Mouse (Mus musculus) midbrain, embryonic 13.5 days (tissue): ENCODE data around the gene Birc2. TPM values are rescaled to one million over a fixed set of nuclear protein-coding genes. Genes with fewer than 3 reads are reported as not detected.
A peak's percentile ranks its signal among the peaks of the same experiment; 100 is the strongest.

Experiments used
- ATAC-seq: fragments of 200-750 bp; cut with Nextera tagmentation; 2 replicates; pipeline ENCODE4 v1.8.0; 2017; ENCODE audit warnings: mild to moderate bottlenecking, moderate TSS enrichment, moderate library complexity
- H3K27ac ChIP-seq: fragments of 300-500 bp; sonication (generic); 2 replicates; pipeline ENCODE4 v1.5.1; 2015; ENCODE audit warnings: inconsistent platforms, mild to moderate bottlenecking, moderate library complexity
- H3K27me3 ChIP-seq: fragments of 300-500 bp; sonication (generic); 2 replicates; pipeline ENCODE4 v1.6.1; 2015; ENCODE audit warnings: mild to moderate bottlenecking, inconsistent platforms
- H3K36me3 ChIP-seq: fragments of 300-500 bp; sonication (generic); 2 replicates; pipeline ENCODE4 v1.6.1; 2015; ENCODE audit warnings: mild to moderate bottlenecking, inconsistent platforms
- H3K4me1 ChIP-seq: fragments of 300-500 bp; sonication (generic); replicated peaks from 2 replicates; pipeline ENCODE4 v1.6.1; 2015; ENCODE audit warnings: inconsistent platforms
- H3K4me2 ChIP-seq: fragments of 300-500 bp; sonication (generic); replicated peaks from 2 replicates; pipeline ENCODE4 v1.6.1; 2015; ENCODE audit warnings: moderate library complexity, mild to moderate bottlenecking, inconsistent platforms
- H3K4me3 ChIP-seq: fragments of 300-500 bp; sonication (generic); replicated peaks from 2 replicates; pipeline ENCODE4 v1.5.1; 2015; ENCODE audit warnings: mild to moderate bottlenecking, inconsistent platforms
- H3K9ac ChIP-seq: fragments of 300-500 bp; sonication (generic); replicated peaks from 2 replicates; pipeline ENCODE4 v1.6.1; 2015; ENCODE audit warnings: mild to moderate bottlenecking, inconsistent platforms
- H3K9me3 ChIP-seq: fragments of 300-500 bp; sonication (generic); 2 replicates; pipeline ENCODE4 v1.6.1; 2016; ENCODE audit warnings: mild to moderate bottlenecking, inconsistent platforms
- WGBS: fragments of 180-500 bp; shearing (Covaris S2); methylation state at CpG from one replicate; pipeline ENCODE4 v1.1.7; 2015; 5-methylcytosine and 5-hydroxymethylcytosine counted together
- polyA plus RNA-seq: library from polyadenylated mRNA; unstranded; fragments of >200 nt; fragmentation: Nextera tagmentation; extraction: Ambion mirVana; gene quantifications from 2 replicates; pipeline ENCODE4 v1.2.1, GENCODE M21; 2015

Birc2 gene
- polyA plus RNA-seq: 49.1 and 50.7 TPM in 2 replicates

GRCm38 (mm10) chr9:7836905-7837805, at the start of gene Birc2:
TSS of gene Birc2 (minus strand) at chr9:7837064.
- ATAC-seq: peak; percentile 97
- peak within 1 kb of the TSS; percentile 62 for H3K4me2 ChIP-seq
- H3K9me3 ChIP-seq: no peaks in the 10 kb centered on the region
- H3K4me1 ChIP-seq: peaks cover 38% of the 10 kb centered on the region
- peak within 1 kb of the TSS; percentile 70 for H3K4me3 ChIP-seq
- peak within 1 kb of the TSS; percentile 98 for H3K27ac ChIP-seq
- peaks cover 13% of the 10 kb centered on the region for H3K36me3 ChIP-seq
- H3K9ac ChIP-seq: peak within 1 kb of the TSS; percentile 82
- WGBS: under 1% methylated on average over 68 of the region's 68 CpGs
- H3K27me3 ChIP-seq: no peaks in the 10 kb centered on the region

- H3K4me2 ChIP-seq: no peak overlapping the region
- H3K4me3 ChIP-seq: no peak overlapping the region
- no peaks in the 10 kb centered on the region for H3K36me3 ChIP-seq
- no peaks in the 10 kb centered on the region for H3K27me3 ChIP-seq
- H3K27ac ChIP-seq: no peak overlapping the region
- WGBS: 98% methylated on average over 3 of the region's 3 CpGs
- no peaks in the 10 kb centered on the region for H3K9me3 ChIP-seq
- no peak for ATAC-seq
- no peaks in the 10 kb centered on the region for H3K4me1 ChIP-seq
- H3K9ac ChIP-seq: no peak overlapping the region
These were observed 47.5 kb upstream of the Birc2 start for GRCm38 (mm10) chr9:7884346-7884745.

GRCm38 (mm10) chr9:7882304-7882865, 45.5 kb upstream of the Birc2 start:
- Histone ChIP-seq H3K4me1 (no peaks in the 10 kb centered on the region), H3K27ac (no peak overlapping the region), H3K4me3 (no peak overlapping the region), H3K9ac (no peak overlapping the region), H3K4me2 (no peak overlapping the region), H3K36me3 (no peaks in the 10 kb centered on the region), H3K9me3 (no peaks in the 10 kb centered on the region), H3K27me3 (no peaks in the 10 kb centered on the region)
- no peak for ATAC-seq
- WGBS: 100% methylated on average over 1 of the region's 1 CpGs

GRCm38 (mm10) chr9:7873511-7874211, 36.8 kb upstream of the Birc2 start:
- no peak overlapping the region for H3K9ac ChIP-seq
- H3K27ac ChIP-seq: no peak overlapping the region
- no peak overlapping the region for H3K4me2 ChIP-seq
- H3K36me3 ChIP-seq: no peaks in the 10 kb centered on the region
- H3K4me3 ChIP-seq: no peak overlapping the region
- 94% methylated on average over 8 of the region's 8 CpGs for WGBS
- ATAC-seq: no peak
- H3K9me3 ChIP-seq: no peaks in the 10 kb centered on the region
- H3K4me1 ChIP-seq: peaks cover 7% of the 10 kb centered on the region
- H3K27me3 ChIP-seq: peaks cover 13% of the 10 kb centered on the region

DNA sequence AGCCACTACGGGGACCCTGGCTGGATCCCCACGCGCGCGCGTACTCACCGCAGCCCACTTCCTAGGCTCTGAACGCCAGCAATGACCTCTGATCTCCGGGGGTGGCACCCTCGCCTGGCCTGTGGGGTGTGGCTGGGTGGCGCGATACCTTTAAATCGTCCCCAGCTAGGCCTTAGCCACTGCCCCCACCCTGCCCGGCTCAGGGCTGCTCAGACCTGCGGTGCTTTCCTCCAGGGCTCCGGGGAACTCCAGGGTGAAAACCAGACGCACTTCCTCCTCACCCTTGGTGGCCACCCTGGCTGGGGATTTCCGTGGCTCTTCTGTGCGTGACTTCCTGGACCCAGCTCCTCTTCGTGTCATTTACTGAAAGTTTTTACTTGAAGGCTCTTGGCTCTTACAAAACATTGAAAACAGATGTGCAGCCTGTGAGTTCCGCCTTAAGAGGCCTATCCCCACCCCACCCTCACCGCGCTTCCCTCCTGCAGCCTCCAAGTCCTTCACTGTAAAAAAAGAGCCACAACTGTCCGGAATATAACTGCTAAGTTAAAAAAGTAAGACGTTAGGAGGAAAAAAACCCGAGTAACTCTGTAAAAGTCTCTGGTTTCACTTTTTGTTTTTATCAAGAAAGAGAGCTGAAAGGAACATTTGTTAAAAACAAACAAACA, 36.0 kb upstream of the Birc2 start, which contains the start of gene Birc3:
Gene Birc3, minus strand, starts transcription at position 412 of the 665 bp plus-strand sequence.
- H3K9me3 ChIP-seq: no peaks in the 10 kb centered on the region
- no peaks in the 10 kb centered on the region for H3K36me3 ChIP-seq
- peak within 1 kb of the TSS; percentile 70 for H3K4me2 ChIP-seq
- peak; percentile 84 for ATAC-seq
- H3K4me1 ChIP-seq: peaks cover 7% of the 10 kb centered on the region
- 9% methylated on average over 26 of the region's 26 CpGs for WGBS
- peaks cover 13% of the 10 kb centered on the region for H3K27me3 ChIP-seq
- H3K9ac ChIP-seq: peak within 1 kb of the TSS; percentile 60
- peak within 1 kb of the TSS; percentile 41 for H3K4me3 ChIP-seq
- H3K27ac ChIP-seq: no peak within 1 kb of the TSS

GRCm38 (mm10) chr9:7872044-7872774, 35.3 kb upstream of the Birc2 start:
- H3K27me3 ChIP-seq: peaks cover 13% of the 10 kb centered on the region
- peak overlapping the region; percentile 41 for H3K4me3 ChIP-seq
- peak; percentile 62 for ATAC-seq
- peak overlapping the region; percentile 60 for H3K9ac ChIP-seq
- H3K4me1 ChIP-seq: peaks cover 7% of the 10 kb centered on the region
- 18% methylated on average over 23 of the region's 23 CpGs for WGBS
- H3K4me2 ChIP-seq: peak overlapping the region; percentile 70
- no peaks in the 10 kb centered on the region for H3K9me3 ChIP-seq
- H3K36me3 ChIP-seq: no peaks in the 10 kb centered on the region
- no peak overlapping the region for H3K27ac ChIP-seq

GRCm38 (mm10) chr9:7871316-7872043, 34.6 kb upstream of the Birc2 start:
- Histone ChIP-seq H3K4me1 (peaks cover 7% of the 10 kb centered on the region), H3K4me3 (no peak overlapping the region), H3K36me3 (no peaks in the 10 kb centered on the region), H3K27me3 (peaks cover 13% of the 10 kb centered on the region), H3K4me2 (no peak overlapping the region), H3K27ac (no peak overlapping the region), H3K9ac (no peak overlapping the region), H3K9me3 (no peaks in the 10 kb centered on the region)
- no peak for ATAC-seq
- 62% methylated on average over 4 of the region's 4 CpGs for WGBS

DNA sequence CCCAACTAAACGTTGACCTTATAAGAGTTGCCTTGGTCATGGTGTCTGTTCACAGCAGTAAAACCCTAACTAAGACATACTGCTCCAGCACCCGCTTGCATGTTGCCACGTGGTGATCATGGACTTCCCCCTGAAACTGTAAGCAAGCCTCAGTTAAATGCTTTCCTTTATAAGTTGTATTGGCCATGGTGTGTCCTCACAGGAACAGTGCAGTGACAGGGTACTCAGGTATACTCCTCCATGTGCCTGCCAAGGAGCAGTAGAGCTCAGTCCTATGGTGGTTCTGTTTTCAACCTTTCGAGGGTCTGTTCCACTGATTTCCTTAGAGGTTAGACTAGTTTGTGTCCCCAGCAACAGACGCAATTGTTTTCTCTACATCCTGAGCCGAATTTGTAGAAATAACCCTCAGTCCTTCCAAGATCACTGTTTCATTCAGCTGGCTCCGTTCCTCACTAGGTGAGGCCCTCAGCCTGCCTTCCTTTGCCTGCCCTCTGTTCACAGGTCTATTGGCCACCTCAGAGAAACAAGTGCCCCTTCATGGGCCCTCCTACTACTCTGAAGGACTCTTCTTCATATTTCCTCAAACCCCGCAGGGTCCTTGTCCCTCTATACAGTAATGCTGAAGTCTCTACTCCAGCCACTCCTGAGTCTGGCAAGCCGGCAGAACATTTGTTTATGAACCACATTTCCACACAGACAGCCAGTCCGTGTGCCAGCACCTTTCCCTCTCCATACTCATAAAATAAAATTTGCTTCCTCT, 33.9 kb upstream of the Birc2 start:
- no peak overlapping the region for H3K4me3 ChIP-seq
- H3K27ac ChIP-seq: no peak overlapping the region
- H3K27me3 ChIP-seq: peaks cover 13% of the 10 kb centered on the region
- no peak for ATAC-seq
- no peak overlapping the region for H3K9ac ChIP-seq
- 95% methylated on average over 10 of the region's 10 CpGs for WGBS
- H3K4me1 ChIP-seq: peaks cover 7% of the 10 kb centered on the region
- H3K4me2 ChIP-seq: no peak overlapping the region
- H3K36me3 ChIP-seq: no peaks in the 10 kb centered on the region
- H3K9me3 ChIP-seq: no peaks in the 10 kb centered on the region

DNA sequence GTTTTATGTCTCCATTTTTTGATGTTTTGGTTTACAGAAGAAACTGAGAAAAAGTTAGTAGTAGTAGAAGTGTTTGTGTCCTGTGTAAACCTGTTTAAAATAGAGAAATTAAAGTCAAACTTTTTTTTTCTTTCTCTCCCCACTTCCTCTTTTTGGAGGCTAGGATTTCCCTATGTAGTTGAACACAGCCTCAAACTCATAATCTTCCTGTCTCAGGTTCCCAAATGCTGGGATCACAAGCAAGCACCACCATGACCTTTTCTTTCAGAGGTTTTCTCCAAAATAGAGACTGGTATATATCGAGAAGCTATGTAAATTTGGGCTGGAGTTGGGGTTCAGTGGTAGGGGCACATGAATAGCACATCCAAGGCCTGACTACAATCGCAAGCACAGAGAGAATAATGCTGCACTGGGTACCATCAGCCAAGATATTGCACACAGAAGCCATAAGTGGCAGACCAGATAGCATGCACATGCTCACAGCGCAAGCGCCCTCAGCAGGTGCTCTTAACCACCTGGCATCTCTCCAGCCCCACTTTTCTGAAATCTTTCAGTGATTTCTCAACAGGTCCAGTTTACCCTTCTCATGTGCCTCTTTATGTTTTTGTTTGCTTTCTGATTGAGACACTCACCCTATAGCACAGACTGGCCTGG, 32.1 kb upstream of the Birc2 start:
- WGBS: 91% methylated on average over 4 of the region's 4 CpGs
- H3K9ac ChIP-seq: no peak overlapping the region
- no peak overlapping the region for H3K27ac ChIP-seq
- H3K36me3 ChIP-seq: no peaks in the 10 kb centered on the region
- ATAC-seq: no peak
- H3K4me2 ChIP-seq: no peak overlapping the region
- H3K9me3 ChIP-seq: no peaks in the 10 kb centered on the region
- H3K4me3 ChIP-seq: no peak overlapping the region
- peaks cover 13% of the 10 kb centered on the region for H3K27me3 ChIP-seq
- peaks cover 7% of the 10 kb centered on the region for H3K4me1 ChIP-seq

DNA sequence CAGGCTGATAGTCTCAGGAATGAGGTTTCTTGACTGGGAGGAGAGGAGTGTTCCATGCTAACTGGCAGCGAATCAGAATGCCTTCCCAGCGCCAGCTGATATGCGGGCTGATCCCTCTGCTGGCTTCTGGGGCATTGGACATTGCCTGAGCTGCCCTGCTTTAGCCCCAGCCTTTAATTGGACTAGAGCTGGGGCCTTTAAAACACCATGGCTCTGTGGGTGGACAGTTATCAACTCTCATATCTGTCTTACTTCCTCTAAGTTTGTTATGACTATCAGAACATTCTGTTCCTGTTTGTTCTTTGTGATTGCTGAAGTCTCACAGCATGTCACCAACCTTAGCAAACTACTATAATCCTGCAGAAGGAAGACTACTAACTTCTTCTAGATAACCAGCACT, 31.1 kb upstream of the Birc2 start:
- H3K36me3 ChIP-seq: no peaks in the 10 kb centered on the region
- no peaks in the 10 kb centered on the region for H3K9me3 ChIP-seq
- no peak overlapping the region for H3K4me3 ChIP-seq
- ATAC-seq: no peak
- H3K27me3 ChIP-seq: peaks cover 13% of the 10 kb centered on the region
- no peak overlapping the region for H3K27ac ChIP-seq
- H3K4me2 ChIP-seq: no peak overlapping the region
- WGBS: 89% methylated on average over 3 of the region's 3 CpGs
- H3K9ac ChIP-seq: no peak overlapping the region
- peaks cover 6% of the 10 kb centered on the region for H3K4me1 ChIP-seq
